Mouse (Mus musculus) myocyte (in vitro differentiated cells): ENCODE results near the gene Shroom1.

Source experiments
- MAX ChIP-seq: IDR thresholded peaks from one replicate; pipeline ENCODE4 v1.6.1; 2011; ENCODE audit warnings: low read depth, mild to moderate bottlenecking, control low read depth
- MYOG ChIP-seq, 3 experiments: IDR thresholded peaks; one replicate each; pipeline ENCODE4 v1.6.1; 2011; ENCODE audit warnings: control low read depth in 2 of 3, low read depth in 2 of 3, mild to moderate bottlenecking in 2 of 3; ENCODE audit not compliant: insufficient read length in 2 of 3, control insufficient read depth in 1 of 3, insufficient read depth in 1 of 3
- POLR2A ChIP-seq: IDR thresholded peaks from one replicate; pipeline ENCODE4 v1.6.1; 2011; ENCODE audit warnings: low read depth, mild to moderate bottlenecking, control low read depth, moderate library complexity; ENCODE audit not compliant: insufficient read length
- REST ChIP-seq: IDR thresholded peaks from one replicate; pipeline ENCODE4 v1.6.1; 2011; ENCODE audit warnings: mild to moderate bottlenecking, control low read depth, moderate library complexity; ENCODE audit not compliant: insufficient read depth, insufficient read length
- SRF ChIP-seq: IDR thresholded peaks from one replicate; pipeline ENCODE4 v1.6.1; 2011; ENCODE audit warnings: low read depth; ENCODE audit not compliant: control insufficient read depth, insufficient read length
- TCF12 ChIP-seq: IDR thresholded peaks from one replicate; pipeline ENCODE4 v1.6.1; 2011; ENCODE audit warnings: mild to moderate bottlenecking, control low read depth; ENCODE audit not compliant: poor library complexity, insufficient read depth, severe bottlenecking
- TCF3 ChIP-seq: IDR thresholded peaks from one replicate; pipeline ENCODE4 v1.6.1; 2011; ENCODE audit warnings: low read depth, control low read depth; ENCODE audit not compliant: insufficient read length
- USF1 ChIP-seq: IDR thresholded peaks from one replicate; pipeline ENCODE4 v1.6.1; 2011; ENCODE audit warnings: low read depth, mild to moderate bottlenecking, control low read depth, moderate library complexity

- TF ChIP-seq MAX = no peak
- TF ChIP-seq REST = no peak
- TF ChIP-seq POLR2A = no peak
- TF ChIP-seq USF1 = no peak
- no peak for TF ChIP-seq TCF3
- no peak for TF ChIP-seq SRF
- no peak for TF ChIP-seq TCF12
- no peak for TF ChIP-seq MYOG (IDR thresholded peaks at IDR 0.05; ENCODE audit: control insufficient read depth in 1 of 3, insufficient read depth in 1 of 3, insufficient read length in 2 of 3, low read depth in 2 of 3)
These were observed 18.6 kb downstream of the Shroom1 start for GRCm38 (mm10) chr11:53475620-53476019.
